Mouse (Mus musculus) heart, postnatal 0 days (tissue): ENCODE data around the gene Pgbd1. TPM values are rescaled to one million over a fixed set of nuclear protein-coding genes. Genes with fewer than 3 reads are reported as not detected.

Source experiments
- ATAC-seq: fragments of 200-750 bp; cut with Nextera tagmentation; 2 replicates; pipeline ENCODE4 v1.8.0; 2017; ENCODE audit warnings: low read depth, moderate number of reproducible peaks, moderate library complexity; ENCODE audit not compliant: insufficient read depth
- DNase-seq: peaks from one replicate; pipeline ENCODE4 v3.0.0-alpha.2; 2016; ENCODE audit warnings: low spot score
- H3K27ac ChIP-seq: fragments of 300-500 bp; sonication (generic); 2 replicates; pipeline ENCODE4 v1.5.1; 2014; ENCODE audit warnings: low read depth, mild to moderate bottlenecking
- H3K27me3 ChIP-seq: fragments of 300-500 bp; sonication (generic); 2 replicates; pipeline ENCODE4 v1.6.1; 2014; ENCODE audit warnings: low read length, mixed read lengths; ENCODE audit not compliant: control insufficient read depth, insufficient read depth
- H3K36me3 ChIP-seq: fragments of 300-500 bp; sonication (generic); replicated peaks from 2 replicates; pipeline ENCODE4 v1.6.1; 2014; ENCODE audit warnings: low read length, mixed read lengths; ENCODE audit not compliant: control insufficient read depth, insufficient read depth
- H3K4me1 ChIP-seq: fragments of 300-500 bp; sonication (generic); 2 replicates; pipeline ENCODE4 v1.6.1; 2014; ENCODE audit warnings: antibody characterized with exemption; ENCODE audit not compliant: control insufficient read depth, insufficient read depth
- H3K4me2 ChIP-seq: fragments of 300-500 bp; sonication (generic); 2 replicates; pipeline ENCODE4 v1.6.1; 2014; ENCODE audit warnings: low read depth, mild to moderate bottlenecking, low read length, moderate library complexity
- H3K4me3 ChIP-seq: fragments of 300-500 bp; sonication (generic); 2 replicates; pipeline ENCODE4 v1.5.1; 2014; ENCODE audit warnings: low read depth, low read length
- H3K9ac ChIP-seq: fragments of 300-500 bp; sonication (generic); replicated peaks from 2 replicates; pipeline ENCODE4 v1.6.1; 2014; ENCODE audit warnings: low read depth, low read length, mixed read lengths
- H3K9me3 ChIP-seq: fragments of 300-500 bp; sonication (generic); replicated peaks from 2 replicates; pipeline ENCODE4 v1.6.1; 2016; ENCODE audit warnings: low read length; ENCODE audit not compliant: control insufficient read depth
- CTCF ChIP-seq: IDR thresholded peaks from 2 replicates; pipeline ENCODE4 v1.5.1; 2016; ENCODE audit warnings: antibody characterized with exemption, control low read depth, low read depth
- EP300 ChIP-seq: IDR thresholded peaks from 2 replicates; pipeline ENCODE4 v1.6.1; 2016; ENCODE audit warnings: antibody characterized with exemption, low read depth
- WGBS: fragments of 180-500 bp; shearing (Covaris S2); extraction: QIAGEN DNeasy Blood & Tissue Kit; methylation state at CpG from one replicate; pipeline ENCODE4 v1.1.7; 2014; 5-methylcytosine and 5-hydroxymethylcytosine counted together
- polyA plus RNA-seq: library from polyadenylated mRNA; unstranded; fragments of >200 nt; fragmentation: Nextera tagmentation; extraction: Ambion mirVana; gene quantifications from 2 replicates; pipeline ENCODE4 v1.2.1, GENCODE M21; 2015
- total RNA-seq: library from RNA; depleted of rRNA; stranded (reverse); fragments of >200 nt; gene quantifications from 2 replicates; pipeline ENCODE4 v1.2.3, GENCODE M21; 2014; ENCODE audit warnings: low replicate concordance

The Pgbd1 gene
- total and polyA plus RNA-seq, 2 experiments from 2014 or later: 1.5 to 1.7 TPM

- Histone ChIP-seq H3K36me3 (no peaks in the 10 kb centered on the region), H3K27me3 (no peaks in the 10 kb centered on the region), H3K4me1 (peaks cover 11% of the 10 kb centered on the region), H3K4me2 (no peak overlapping the region), H3K4me3 (no peak overlapping the region), H3K9ac (no peak overlapping the region; the same call in 1 of the 2 replicates), H3K27ac (0 out of 2 replicates have a peak overlapping the region, but pooled peaks have one; percentile 25), H3K9me3 (no peaks in the 10 kb centered on the region)
- WGBS: 55% methylated on average over 4 of the region's 4 CpGs
- DNase-seq: no peak
- no peak for ATAC-seq
- TF ChIP-seq EP300: no peak
- TF ChIP-seq CTCF: no peak
Measured at GRCm38 (mm10) chr13:21415266-21415665, 25.6 kb downstream of the Pgbd1 start.

DNA sequence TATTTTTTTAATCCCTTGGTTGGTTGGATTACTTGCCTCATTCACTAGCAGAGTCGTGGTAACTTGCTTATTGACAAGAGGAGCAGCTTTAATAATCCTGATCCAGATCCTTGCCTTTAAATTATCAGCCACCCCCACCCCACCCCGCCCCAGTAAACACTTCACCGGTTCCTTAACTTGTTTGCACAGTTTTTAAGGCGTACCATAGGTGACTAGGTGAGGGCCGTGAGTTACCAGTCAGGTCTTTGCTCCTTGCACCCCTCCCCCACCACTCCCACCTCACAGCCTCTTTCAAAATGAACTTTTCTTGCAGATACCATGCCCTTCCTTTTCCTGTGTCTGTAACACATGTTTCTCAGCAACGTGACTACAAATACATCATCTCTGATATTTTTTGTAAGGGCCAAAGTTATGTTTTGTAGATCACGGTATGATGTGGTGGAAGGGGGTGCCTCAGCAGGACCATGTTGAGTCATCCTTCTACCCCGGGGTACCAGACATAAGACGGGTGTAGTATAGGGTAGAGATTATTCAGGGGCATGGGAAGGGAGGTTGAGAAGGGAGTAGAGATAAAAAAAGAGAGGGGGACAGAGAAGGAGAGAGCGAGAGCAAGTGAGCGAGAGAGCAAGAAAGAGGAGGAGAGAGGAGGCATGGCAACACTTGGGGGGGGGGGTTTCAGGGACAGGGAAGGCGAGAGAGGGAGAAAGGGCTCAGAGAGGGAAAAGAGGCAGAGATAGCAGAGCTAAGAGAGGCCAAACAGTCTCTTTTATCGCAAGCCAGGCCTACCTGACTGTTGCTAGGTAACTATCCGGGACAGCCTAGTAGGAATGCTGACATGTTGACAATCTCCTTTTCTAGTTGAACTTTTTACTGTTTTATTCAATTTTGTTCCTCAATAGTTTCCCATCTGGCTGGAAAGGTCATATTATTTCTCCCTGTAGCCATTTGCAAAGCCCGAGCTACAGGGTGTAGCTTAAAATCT lies 26.3 kb downstream of the Pgbd1 start:
- Histone ChIP-seq H3K9me3 (no peaks in the 10 kb centered on the region), H3K9ac (no peak overlapping the region; the same call in 1 of the 2 replicates), H3K4me3 (no peak overlapping the region), H3K27me3 (no peaks in the 10 kb centered on the region), H3K4me1 (peaks cover 13% of the 10 kb centered on the region), H3K27ac (0 out of 2 replicates have a peak overlapping the region, but pooled peaks have one; percentile 25), H3K4me2 (no peak overlapping the region), H3K36me3 (no peaks in the 10 kb centered on the region)
- ATAC-seq (no peak), DNase-seq (peak; percentile 31)
- TF ChIP-seq CTCF (no peak), EP300 (no peak)
- WGBS: 46% methylated on average over 14 of the region's 15 CpGs

DNA sequence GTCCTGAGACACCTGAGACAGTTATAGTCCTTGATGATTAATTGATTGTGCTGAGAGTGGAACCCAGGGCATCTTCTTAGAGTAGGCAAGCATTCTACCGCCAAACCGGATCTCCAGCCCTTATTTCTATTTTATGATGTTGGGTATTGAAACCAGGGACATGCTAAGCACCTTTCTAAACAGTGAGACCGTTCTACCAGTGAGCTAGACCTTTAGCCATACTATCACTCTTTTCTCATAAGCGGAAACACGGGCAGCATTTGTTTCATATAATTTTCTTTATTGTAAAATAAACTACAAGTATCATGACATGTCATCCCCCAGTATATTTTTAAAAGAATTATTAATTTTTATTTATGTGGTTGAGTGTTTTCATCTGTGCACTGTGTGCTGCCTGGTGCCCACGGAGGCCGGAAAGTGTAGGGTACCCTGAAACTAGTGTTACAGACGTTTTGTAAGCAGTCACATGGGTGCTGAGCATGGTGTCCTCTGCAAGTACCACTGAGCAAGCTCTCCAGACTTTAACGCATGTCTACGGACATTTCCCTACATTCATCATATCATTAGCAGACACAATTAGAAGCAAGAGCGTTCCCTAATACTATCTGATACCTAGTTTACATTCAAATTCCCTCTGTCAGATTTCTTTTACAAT lies 31.9 kb downstream of the Pgbd1 start:
- Histone ChIP-seq H3K36me3 (no peaks in the 10 kb centered on the region), H3K9me3 (no peaks in the 10 kb centered on the region), H3K27me3 (no peaks in the 10 kb centered on the region), H3K4me2 (peak overlapping the region; percentile 77), H3K27ac (peak overlapping the region; percentile 91), H3K4me1 (0 out of 2 replicates have a peak, but pooled peaks cover 10% of the 10 kb centered on the region), H3K4me3 (peak overlapping the region; percentile 56), H3K9ac (peak overlapping the region; percentile 65)
- 48% methylated on average over 11 of the region's 11 CpGs for WGBS
- DNase-seq (peak; percentile 15), ATAC-seq (no peak)
- no peak for TF ChIP-seq CTCF
- no peak for TF ChIP-seq EP300

DNA sequence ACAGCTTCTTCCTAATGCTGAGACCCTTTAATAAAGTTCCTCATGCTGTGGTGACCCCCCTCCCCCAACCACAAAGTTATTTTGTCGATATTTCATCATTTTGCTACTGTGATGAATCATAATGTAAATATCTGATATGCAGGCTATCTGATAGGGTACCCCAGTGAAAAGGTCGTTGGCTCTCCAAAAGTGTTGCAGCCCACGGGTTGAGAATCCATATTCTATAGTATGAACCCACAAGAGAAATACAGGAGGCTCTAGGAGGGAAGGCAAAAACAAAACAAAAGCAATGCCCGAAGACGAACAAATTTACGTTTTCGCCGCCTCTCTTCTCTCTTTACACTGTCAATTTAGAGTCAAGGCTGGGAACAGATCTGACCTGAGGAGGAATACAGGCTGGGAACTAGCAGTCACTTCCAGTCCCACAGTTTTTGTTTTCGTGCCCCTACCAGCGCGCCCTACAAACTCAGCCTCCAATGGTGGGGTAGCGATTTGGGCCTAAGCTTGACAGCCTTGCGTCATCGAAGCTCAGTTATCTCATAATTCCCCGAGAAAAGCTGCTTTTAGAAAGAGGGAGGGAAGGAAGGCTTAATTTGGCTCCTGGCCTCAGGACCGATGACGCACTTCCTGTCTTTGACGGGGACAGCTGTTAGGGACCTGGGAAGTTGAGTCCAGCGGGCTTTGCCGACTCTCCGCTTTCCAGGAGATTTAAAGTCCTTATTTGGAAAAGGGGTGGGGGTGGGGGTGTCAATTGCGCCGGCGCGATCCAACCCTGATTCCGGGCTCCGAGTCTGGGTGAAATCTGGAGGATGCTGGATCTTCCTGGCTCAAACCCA lies 32.7 kb downstream of the Pgbd1 start:
- DNase-seq (peak; percentile 95), ATAC-seq (peak; percentile 93)
- H3K27me3 ChIP-seq: no peaks in the 10 kb centered on the region
- H3K9me3 ChIP-seq: no peaks in the 10 kb centered on the region
- H3K4me1 ChIP-seq: 0 out of 2 replicates have a peak, but pooled peaks cover 10% of the 10 kb centered on the region
- H3K4me3 ChIP-seq: peak overlapping the region; percentile 56
- WGBS: 3% methylated on average over 27 of the region's 27 CpGs
- H3K9ac ChIP-seq: peak overlapping the region; percentile 65
- H3K27ac ChIP-seq: peak overlapping the region; percentile 91
- H3K36me3 ChIP-seq: no peaks in the 10 kb centered on the region
- H3K4me2 ChIP-seq: peak overlapping the region; percentile 77
- no peak for TF ChIP-seq EP300
- no peak for TF ChIP-seq CTCF

DNA sequence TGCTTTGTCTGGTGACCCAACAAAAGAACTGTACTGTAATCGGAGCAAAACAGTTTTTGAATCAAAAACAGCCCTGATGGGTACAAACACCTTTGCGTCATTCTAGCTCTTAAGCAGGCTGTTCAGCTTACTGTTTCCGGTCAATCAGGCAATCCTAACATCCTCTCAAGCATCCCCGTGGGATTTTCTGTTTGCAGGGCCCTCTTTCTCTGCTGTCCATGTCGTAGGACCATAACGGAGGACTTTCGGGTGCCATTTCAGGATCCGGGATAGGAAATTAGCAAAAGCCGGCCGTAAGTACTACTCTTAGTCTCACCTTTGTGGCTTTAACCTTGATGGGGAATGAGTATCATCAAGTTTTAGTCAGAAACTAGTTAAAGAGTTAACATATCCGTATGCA lies 33.5 kb downstream of the Pgbd1 start:
- Histone ChIP-seq H3K4me1 (0 out of 2 replicates have a peak, but pooled peaks cover 10% of the 10 kb centered on the region), H3K27me3 (no peaks in the 10 kb centered on the region), H3K9me3 (no peaks in the 10 kb centered on the region), H3K27ac (peak overlapping the region; percentile 91), H3K9ac (peak overlapping the region; percentile 65; the same call in 1 of the 2 replicates), H3K36me3 (no peaks in the 10 kb centered on the region), H3K4me3 (peak overlapping the region; percentile 56), H3K4me2 (peak overlapping the region; percentile 77)
- WGBS: 68% methylated on average over 11 of the region's 11 CpGs
- DNase-seq (peak; percentile 15), ATAC-seq (no peak)
- no peak for TF ChIP-seq EP300
- no peak for TF ChIP-seq CTCF
